Mouse (Mus musculus): Measurements from ENCODE around the gene Wipf2.

GRCm38 (mm10) chr11:98854659-98855058 lies 8.8 kb upstream of the Wipf2 start:
- TF ChIP-seq CTCF (conservative IDR thresholded peaks at IDR 0.05; ENCODE audit: insufficient read depth, insufficient read length, low read depth, low read length) (no peak), POLR2A (IDR thresholded peaks at IDR 0.05; ENCODE audit: low read depth, low read length) (no peak)
